Mouse (Mus musculus): ENCODE data around the gene Gas8. TPM values are rescaled to one million over a fixed set of nuclear protein-coding genes. Genes with fewer than 3 reads are reported as not detected.
"Not testable (repeated sequence)": the region's sequence is repeated elsewhere in the genome, so short reads cannot be mapped to it uniquely, and the experiment has no call there.

The Gas8 gene
- polyA plus RNA-seq, 1 experiment from 2014 or later = 40.8 TPM

DNA sequence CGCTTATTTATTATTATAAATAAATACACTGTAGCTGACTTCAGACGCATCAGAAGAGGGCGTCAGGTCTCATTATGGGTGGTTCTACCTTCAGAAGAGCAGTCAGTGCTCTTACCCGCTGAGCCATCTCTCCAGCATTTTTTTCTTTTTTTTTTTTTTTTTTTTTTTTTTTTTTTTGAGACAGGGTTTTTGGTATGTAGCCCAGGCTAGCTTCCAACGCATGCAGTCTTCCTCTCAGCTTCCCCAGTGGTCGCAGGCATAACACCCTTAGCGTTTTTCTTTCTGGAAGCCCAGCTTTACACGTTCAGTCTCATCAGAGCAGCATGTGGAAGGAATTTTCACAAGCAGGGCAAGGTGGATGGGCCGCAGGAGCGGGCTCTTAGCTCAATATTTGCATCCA, 462 bp upstream of the Gas8 start:
- H3K4me1 ChIP-seq (replicated peaks) = peaks cover 44% of the 10 kb centered on the region
- H3K27ac ChIP-seq = peak overlapping the region; percentile 55; the same call in 1 of the 2 replicates
- peak overlapping the region; percentile 94 for H3K4me2 ChIP-seq (replicated peaks)
- H3K9me3 ChIP-seq = no peaks in the 10 kb centered on the region
- peak overlapping the region; percentile 95 for H3K9ac ChIP-seq (replicated peaks)
- peak overlapping the region; percentile 80 for H3K4me3 ChIP-seq (replicated peaks)
- 44% methylated on average over 10 of the region's 10 CpGs for WGBS
- H3K36me3 ChIP-seq = peaks cover 26% of the 10 kb centered on the region
- H3K27me3 ChIP-seq = peaks cover 10% of the 10 kb centered on the region
- no peak for ATAC-seq

DNA sequence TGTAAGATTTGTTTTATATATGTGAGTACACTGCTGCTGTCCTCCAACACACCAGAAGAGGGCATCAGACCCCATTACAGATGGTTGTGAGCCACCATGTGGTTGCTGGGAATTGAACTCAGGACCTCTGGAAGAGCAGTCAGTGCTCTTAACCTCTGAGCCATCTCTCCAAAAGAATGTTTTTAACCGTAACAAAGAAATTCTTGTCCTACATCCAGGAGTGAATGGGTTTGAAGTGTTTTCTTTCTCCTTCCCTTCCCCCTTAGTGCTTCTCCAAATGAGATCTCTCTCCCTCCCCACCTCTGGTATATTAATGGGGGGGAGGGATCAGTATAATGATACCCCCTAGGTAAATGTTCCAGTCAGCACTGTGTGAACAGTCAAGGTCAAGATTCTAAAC, 1.4 kb downstream of the Gas8 start:
- H3K27me3 ChIP-seq; H3K4me3 ChIP-seq (replicated peaks); H3K27ac ChIP-seq; ATAC-seq; H3K4me2 ChIP-seq (replicated peaks); H3K9ac ChIP-seq (replicated peaks); H3K9me3 ChIP-seq: not testable (repeated sequence)
- Histone ChIP-seq H3K36me3 (peaks cover 45% of the 10 kb centered on the region), H3K4me1 (replicated peaks) (peaks cover 34% of the 10 kb centered on the region)
- 90% methylated on average over 1 of the region's 1 CpGs for WGBS

DNA sequence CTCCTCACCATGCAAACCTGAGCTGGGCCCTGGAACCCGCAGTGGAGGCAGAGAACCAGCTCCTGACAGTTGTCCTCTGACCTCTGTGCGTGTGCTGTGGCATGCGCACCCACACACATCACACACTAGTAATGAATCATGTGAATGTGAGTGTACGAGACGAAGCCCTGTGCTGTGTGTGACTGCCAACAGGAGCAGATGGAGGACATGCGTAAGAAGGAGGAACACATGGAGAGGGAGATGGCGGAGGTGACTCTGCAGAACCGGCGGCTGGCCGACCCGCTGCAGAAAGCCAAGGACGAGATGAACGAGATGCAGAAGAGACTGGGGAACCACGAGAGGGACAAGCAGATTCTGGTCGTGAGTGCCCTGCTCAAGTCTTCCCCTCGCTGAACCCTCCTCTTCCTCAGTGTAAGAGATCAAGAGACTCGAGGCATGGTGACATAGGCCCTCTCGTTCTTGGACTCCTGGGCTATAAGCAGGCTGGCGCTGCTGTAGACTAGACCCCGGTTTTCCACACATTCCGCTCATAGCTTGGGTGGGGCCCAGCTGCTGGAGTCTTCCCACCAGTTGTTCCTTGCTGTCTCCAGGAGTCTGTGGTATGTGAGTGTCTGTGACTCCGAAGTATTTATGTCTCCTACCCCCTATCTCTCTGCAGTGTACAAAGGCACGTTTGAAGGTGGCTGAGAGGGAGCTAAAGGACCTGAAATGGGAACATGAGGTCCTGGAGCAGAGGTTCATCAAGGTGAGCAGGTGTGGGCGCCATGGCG, 9.3 kb downstream of the Gas8 start:
- no peaks in the 10 kb centered on the region for H3K27me3 ChIP-seq
- WGBS = 92% methylated on average over 25 of the region's 25 CpGs
- H3K4me1 ChIP-seq (replicated peaks) = no peaks in the 10 kb centered on the region
- H3K9me3 ChIP-seq = no peaks in the 10 kb centered on the region
- no peak overlapping the region for H3K9ac ChIP-seq (replicated peaks)
- ATAC-seq = no peak
- H3K4me2 ChIP-seq (replicated peaks) = no peak overlapping the region
- no peak overlapping the region for H3K4me3 ChIP-seq (replicated peaks)
- H3K36me3 ChIP-seq = peaks cover 99% of the 10 kb centered on the region
- no peak overlapping the region for H3K27ac ChIP-seq

DNA sequence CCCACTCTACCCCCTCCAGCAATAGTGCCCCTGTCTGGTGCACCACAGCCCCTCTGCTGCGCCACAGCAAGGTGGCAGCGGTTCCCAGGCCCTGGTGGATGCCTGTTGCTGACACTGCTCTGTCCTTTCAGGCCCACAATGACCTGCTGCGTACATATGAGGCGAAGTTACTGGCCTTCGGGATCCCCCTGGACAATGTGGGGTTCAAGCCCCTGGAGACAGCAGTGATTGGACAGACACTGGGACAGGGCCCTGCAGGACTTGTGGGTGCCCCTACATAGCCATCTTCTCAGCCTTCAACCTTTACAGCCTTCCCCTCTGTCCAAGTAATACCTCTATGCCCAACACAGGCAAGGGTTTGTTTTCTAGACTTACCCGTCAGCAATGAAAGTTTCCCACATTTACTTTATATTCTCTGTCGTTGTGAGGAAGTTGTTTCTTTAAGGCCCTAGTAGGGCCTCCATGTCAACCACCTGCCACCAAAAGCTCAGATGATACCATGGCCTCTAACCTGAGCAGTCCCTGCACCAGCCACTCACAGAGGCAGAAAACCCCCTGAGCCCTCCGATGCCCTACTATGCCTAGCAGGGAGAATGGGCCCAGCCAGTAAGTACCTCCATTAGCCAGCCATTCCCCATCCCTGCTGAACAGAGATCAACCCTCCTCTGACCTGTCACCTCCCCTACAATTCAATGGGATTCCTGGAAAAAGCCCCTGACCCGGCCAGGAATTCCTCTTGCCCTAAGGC, 17.8 kb downstream of the Gas8 start:
- no peaks in the 10 kb centered on the region for H3K4me1 ChIP-seq (replicated peaks)
- peaks cover 13% of the 10 kb centered on the region for H3K27me3 ChIP-seq
- no peak overlapping the region for H3K9ac ChIP-seq (replicated peaks)
- H3K9me3 ChIP-seq = no peaks in the 10 kb centered on the region
- H3K4me2 ChIP-seq (replicated peaks) = no peak overlapping the region
- 87% methylated on average over 9 of the region's 9 CpGs for WGBS
- no peak for ATAC-seq
- H3K4me3 ChIP-seq (replicated peaks) = no peak overlapping the region
- no peak overlapping the region for H3K27ac ChIP-seq
- H3K36me3 ChIP-seq = peaks cover 56% of the 10 kb centered on the region

DNA sequence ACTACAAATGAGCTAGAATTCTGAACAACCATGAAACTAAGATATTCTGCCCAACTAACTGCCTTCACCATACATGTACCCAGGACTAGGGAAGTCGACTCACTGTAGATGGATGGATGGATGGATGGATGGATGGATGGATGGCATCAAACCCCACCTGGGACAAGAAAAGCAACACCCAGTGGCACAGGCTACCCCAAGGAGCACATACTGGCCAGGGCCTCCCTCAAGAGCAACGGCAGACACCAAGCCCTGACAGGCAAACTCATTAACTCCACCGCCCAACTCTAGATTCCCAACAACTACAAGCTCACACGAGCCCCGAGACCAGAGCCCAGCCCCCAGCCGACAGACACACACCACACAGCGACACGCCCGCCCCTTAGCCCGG, 18.4 kb downstream of the Gas8 start:
- 31% methylated on average over 10 of the region's 10 CpGs for WGBS
- no peak for ATAC-seq
- H3K36me3 ChIP-seq = peaks cover 50% of the 10 kb centered on the region

DNA sequence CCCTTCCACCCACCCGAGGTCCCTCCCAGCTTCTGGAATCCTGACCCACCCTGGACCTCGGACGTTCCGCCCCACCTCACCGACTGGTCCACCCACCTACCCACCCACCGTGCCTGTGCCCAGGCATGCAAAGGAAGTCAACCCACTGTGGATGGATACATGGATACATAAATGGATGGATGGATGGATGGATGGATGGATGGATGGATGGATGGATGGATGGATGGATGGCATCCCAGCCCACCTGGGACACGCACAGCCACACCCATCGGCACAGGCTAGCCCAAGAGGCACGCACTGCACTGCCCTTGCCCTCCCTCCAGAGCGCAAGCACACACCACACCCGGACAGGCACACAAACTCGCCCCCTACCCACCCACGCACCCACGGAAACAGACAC, 19.0 kb downstream of the Gas8 start:
- ATAC-seq = not testable (repeated sequence)
- H3K36me3 ChIP-seq = peaks cover 44% of the 10 kb centered on the region

More for the DNA sequence above, 18.4 kb downstream of the Gas8 start:
- H3K9ac ChIP-seq (replicated peaks) = no peak overlapping the region
- H3K4me2 ChIP-seq (replicated peaks) = no peak overlapping the region
- no peak overlapping the region for H3K4me3 ChIP-seq (replicated peaks)
- no peak overlapping the region for H3K27ac ChIP-seq
- H3K4me1 ChIP-seq (replicated peaks) = no peaks in the 10 kb centered on the region
- H3K9me3 ChIP-seq = no peaks in the 10 kb centered on the region
- H3K27me3 ChIP-seq = peaks cover 13% of the 10 kb centered on the region

DNA sequence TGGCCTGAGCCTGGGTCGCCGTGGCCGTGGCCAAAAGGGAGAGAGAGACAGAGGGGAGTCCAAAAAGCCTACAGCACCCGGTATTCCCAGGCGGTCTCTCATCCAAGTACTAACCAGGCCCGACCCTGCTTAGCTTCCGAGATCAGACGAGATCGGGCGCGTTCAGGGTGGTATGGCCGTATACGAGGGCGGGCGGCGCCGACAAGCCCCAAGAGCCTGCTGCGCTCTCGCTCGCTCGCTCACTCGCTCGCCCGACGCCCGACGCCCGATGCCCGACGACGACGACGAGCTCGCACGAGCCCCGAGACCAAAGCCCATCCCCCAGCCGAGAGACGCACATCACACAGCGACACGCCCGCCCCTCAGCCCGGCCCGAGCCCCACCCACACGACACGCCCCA, 45.6 kb downstream of the Gas8 start:
- ATAC-seq; H3K36me3 ChIP-seq; H3K27ac ChIP-seq; H3K4me1 ChIP-seq (replicated peaks); H3K9me3 ChIP-seq; H3K4me2 ChIP-seq (replicated peaks); H3K4me3 ChIP-seq (replicated peaks); H3K27me3 ChIP-seq; H3K9ac ChIP-seq (replicated peaks): not testable (repeated sequence)
- no CpG with 5 or more reads among the region's 45 CpGs for WGBS

More for the DNA sequence above, 19.0 kb downstream of the Gas8 start:
- not testable (repeated sequence) for H3K4me2 ChIP-seq (replicated peaks); H3K27ac ChIP-seq; H3K4me1 ChIP-seq (replicated peaks); H3K4me3 ChIP-seq (replicated peaks); H3K9me3 ChIP-seq; H3K9ac ChIP-seq (replicated peaks)
- H3K27me3 ChIP-seq = peaks cover 13% of the 10 kb centered on the region
- WGBS = 78% methylated on average over 7 of the region's 14 CpGs

DNA sequence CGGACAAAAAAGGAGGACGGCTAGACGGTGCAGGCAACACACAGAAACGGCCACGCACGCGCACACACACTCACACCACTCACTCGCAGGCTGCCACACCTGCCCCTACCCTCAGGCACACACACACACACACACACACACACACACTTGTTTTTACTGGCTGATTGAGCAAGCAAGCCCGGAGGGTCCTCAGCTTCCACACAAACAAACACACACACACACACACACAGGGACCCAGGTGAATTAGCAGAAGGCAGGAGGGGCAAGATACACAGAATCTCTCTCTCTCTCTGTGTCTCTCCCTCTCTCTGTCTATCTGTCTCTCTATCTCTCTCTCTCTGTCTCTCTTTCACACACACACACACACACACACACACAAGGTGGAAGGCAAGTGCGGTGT, 56.8 kb downstream of the Gas8 start:
- H3K27me3 ChIP-seq; H3K9me3 ChIP-seq; H3K27ac ChIP-seq; ATAC-seq; H3K9ac ChIP-seq (replicated peaks); H3K4me3 ChIP-seq (replicated peaks); H3K4me2 ChIP-seq (replicated peaks); H3K4me1 ChIP-seq (replicated peaks); H3K36me3 ChIP-seq: not testable (repeated sequence)
- 94% methylated on average over 2 of the region's 10 CpGs for WGBS

Other genes starting within 250 kb of the Gas8 start
- gene Fanca, start 200.3 kb upstream of the Gas8 start, polyA plus RNA-seq (2015; fragmentation: Nextera tagmentation; extraction: Ambion mirVana) = 14.0 and 15.2 TPM in 2 replicates
- gene Spire2, start 186.1 kb upstream of the Gas8 start, polyA plus RNA-seq (2015; fragmentation: Nextera tagmentation; extraction: Ambion mirVana) = 31.8 and 38.7 TPM in 2 replicates
- 238 and 263 TPM in 2 replicates for gene Tcf25, start 145.1 kb upstream of the Gas8 start, polyA plus RNA-seq (2015; fragmentation: Nextera tagmentation; extraction: Ambion mirVana)
- 0.17 and 0.31 TPM in 2 replicates for gene Mc1r, start 111.7 kb upstream of the Gas8 start, polyA plus RNA-seq (2015; fragmentation: Nextera tagmentation; extraction: Ambion mirVana)
- gene Tubb3, start 107.4 kb upstream of the Gas8 start, polyA plus RNA-seq (2015; fragmentation: Nextera tagmentation; extraction: Ambion mirVana) = 1,993 and 2,050 TPM in 2 replicates
- 41.7 and 42.8 TPM in 2 replicates for gene Def8, start 95.3 kb upstream of the Gas8 start, polyA plus RNA-seq (2015; fragmentation: Nextera tagmentation; extraction: Ambion mirVana)
- gene Afg3l1, start 40.9 kb upstream of the Gas8 start, polyA plus RNA-seq (2015; fragmentation: Nextera tagmentation; extraction: Ambion mirVana) = 59.3 and 62.1 TPM in 2 replicates
- 88.8 and 93.3 TPM in 2 replicates for gene Dbndd1, start 3.4 kb upstream of the Gas8 start, polyA plus RNA-seq (2015; fragmentation: Nextera tagmentation; extraction: Ambion mirVana)
- 9.3 and 11.6 TPM in 2 replicates for gene Rhou, start 135.1 kb downstream of the Gas8 start, polyA plus RNA-seq (2015; fragmentation: Nextera tagmentation; extraction: Ambion mirVana)

Data from midbrain, embryonic 13.5 days (tissue).